Mouse (Mus musculus) MEL (cell line): ENCODE results near the gene Asic5. TPM values are rescaled to one million over a fixed set of nuclear protein-coding genes. Genes with fewer than 3 reads are reported as not detected.
A peak's percentile ranks its signal among the peaks of the same experiment; 100 is the strongest.

Source experiments
- DNase-seq: peaks from one replicate; pipeline ENCODE4 v3.0.0; 2011; ENCODE audit warnings: low read depth, low spot score
- H3K27ac ChIP-seq: 2 replicates; pipeline ENCODE4 v1.5.1; 2012; ENCODE audit warnings: low read depth, mild to moderate bottlenecking, control low read depth, low read length, moderate library complexity; ENCODE audit not compliant: control insufficient read depth
- H3K27me3 ChIP-seq, 2 experiments: fragments of 150-350 bp in 1 of 2; sonication (generic) in 1 of 2; 2 replicates each; pipeline ENCODE4 v1.6.1; 2012; ENCODE audit warnings: low read length in 2 of 2, mild to moderate bottlenecking in 2 of 2, improper control_type of control experiment in 1 of 2, moderate library complexity in 1 of 2; ENCODE audit not compliant: insufficient read depth in 2 of 2, control insufficient read depth in 1 of 2
- H3K36me3 ChIP-seq, 2 experiments: 2 replicates each; pipeline ENCODE4 v1.6.1; 2012 to 2014; ENCODE audit warnings: low read length in 2 of 2, improper control_type of control experiment in 1 of 2, inconsistent platforms in 1 of 2, mild to moderate bottlenecking in 1 of 2; ENCODE audit not compliant: insufficient read depth in 2 of 2, control insufficient read depth in 1 of 2
- H3K4me1 ChIP-seq, 2 experiments: fragments of 150-350 bp in 1 of 2; sonication (generic) in 1 of 2; 2 replicates each; pipeline ENCODE4 v1.6.1; 2012; ENCODE audit warnings: low read length in 2 of 2, improper control_type of control experiment in 1 of 2, mild to moderate bottlenecking in 1 of 2; ENCODE audit not compliant: insufficient read depth in 2 of 2, control insufficient read depth in 1 of 2
- H3K4me3 ChIP-seq, 2 experiments: fragments of 150-350 bp in 1 of 2; sonication (generic) in 1 of 2; 2 replicates each; pipeline ENCODE4 v1.5.1; 2012; ENCODE audit warnings: low read depth in 2 of 2, low read length in 2 of 2, mild to moderate bottlenecking in 2 of 2, moderate library complexity in 2 of 2, control low read depth in 1 of 2, improper control_type of control experiment in 1 of 2; ENCODE audit not compliant: control insufficient read depth in 1 of 2, insufficient read depth in 1 of 2
- H3K79me2 ChIP-seq: 2 replicates; pipeline ENCODE4 v1.6.1; 2012; ENCODE audit warnings: mild to moderate bottlenecking, low read length, moderate library complexity; ENCODE audit not compliant: control insufficient read depth, poor library complexity, insufficient read depth
- H3K9ac ChIP-seq: 2 replicates; pipeline ENCODE4 v1.6.1; 2012; ENCODE audit warnings: low read depth, mild to moderate bottlenecking, control low read depth, low read length, moderate library complexity; ENCODE audit not compliant: control insufficient read depth, poor library complexity, severe bottlenecking
- H3K9me3 ChIP-seq: fragments of 150-350 bp; sonication (generic); replicated peaks from 2 replicates; pipeline ENCODE4 v1.6.1; 2012; ENCODE audit warnings: mild to moderate bottlenecking, low read length, improper control_type of control experiment, moderate library complexity; ENCODE audit not compliant: insufficient read depth
- ELF1 ChIP-seq: IDR thresholded peaks from 2 replicates; pipeline ENCODE4 v1.6.1; 2014; ENCODE audit warnings: low read depth, mild to moderate bottlenecking, inconsistent platforms, low read length, improper control_type of control experiment, moderate library complexity
- ETS1 ChIP-seq: IDR thresholded peaks from 2 replicates; pipeline ENCODE4 v1.6.1; 2012; ENCODE audit warnings: low read depth, mild to moderate bottlenecking, inconsistent platforms, low read length, improper control_type of control experiment, moderate library complexity
- GABPA ChIP-seq: IDR thresholded peaks from 2 replicates; pipeline ENCODE4 v1.6.1; 2012; ENCODE audit warnings: low read depth, mild to moderate bottlenecking, inconsistent platforms, low read length, improper control_type of control experiment, moderate library complexity
- HCFC1 ChIP-seq: IDR thresholded peaks from 2 replicates; pipeline ENCODE4 v1.6.1; 2012; ENCODE audit warnings: low read depth, mild to moderate bottlenecking, inconsistent platforms, low read length, improper control_type of control experiment, moderate library complexity
- JUND ChIP-seq: IDR thresholded peaks from 2 replicates; pipeline ENCODE4 v1.6.1; 2011; ENCODE audit warnings: low read depth, mild to moderate bottlenecking, improper control_type of control experiment, low read length
- KAT2A ChIP-seq: conservative IDR thresholded peaks from 2 replicates; pipeline ENCODE4 v1.6.1; 2012; ENCODE audit warnings: low read depth, low read length, improper control_type of control experiment, inconsistent platforms
- MAX ChIP-seq: IDR thresholded peaks from 2 replicates; pipeline ENCODE4 v1.6.1; 2011; ENCODE audit warnings: low read length, improper control_type of control experiment
- MAZ ChIP-seq: IDR thresholded peaks from 2 replicates; pipeline ENCODE4 v1.6.1; 2012; ENCODE audit warnings: low read depth, mild to moderate bottlenecking, inconsistent platforms, low read length, improper control_type of control experiment
- MXI1 ChIP-seq: IDR thresholded peaks from 2 replicates; pipeline ENCODE4 v1.6.1; 2011; ENCODE audit warnings: mild to moderate bottlenecking, low read depth, low read length, improper control_type of control experiment
- MYB ChIP-seq: IDR thresholded peaks from 2 replicates; pipeline ENCODE4 v1.6.1; 2011; ENCODE audit warnings: mild to moderate bottlenecking, low read depth, low read length, improper control_type of control experiment
- MYC ChIP-seq: IDR thresholded peaks from 2 replicates; pipeline ENCODE4 v1.6.1; 2011; ENCODE audit warnings: low read depth, mild to moderate bottlenecking, low read length, improper control_type of control experiment, moderate library complexity
- NELFE ChIP-seq: IDR thresholded peaks from 2 replicates; pipeline ENCODE4 v1.6.1; 2011; ENCODE audit warnings: low read depth, low read length, improper control_type of control experiment
- NRF1 ChIP-seq: IDR thresholded peaks from 2 replicates; pipeline ENCODE4 v1.6.1; 2014; ENCODE audit warnings: low read depth, mild to moderate bottlenecking, inconsistent platforms, low read length, improper control_type of control experiment, moderate library complexity; ENCODE audit not compliant: poor library complexity, insufficient read depth, severe bottlenecking
- POLR2A ChIP-seq, 2 experiments: IDR thresholded peaks; 2 replicates each; pipeline ENCODE4 v1.6.1; 2011 to 2012; ENCODE audit warnings: low read length in 2 of 2, mild to moderate bottlenecking in 2 of 2, control low read depth in 1 of 2, improper control_type of control experiment in 1 of 2, low read depth in 1 of 2, moderate library complexity in 1 of 2; ENCODE audit not compliant: control insufficient read depth in 1 of 2, insufficient read depth in 1 of 2, poor library complexity in 1 of 2
- POLR2AphosphoS2 ChIP-seq: IDR thresholded peaks from 2 replicates; pipeline ENCODE4 v1.6.1; 2011; ENCODE audit warnings: low read length, improper control_type of control experiment
- RAD21 ChIP-seq: IDR thresholded peaks from 2 replicates; pipeline ENCODE4 v1.6.1; 2011; ENCODE audit warnings: mild to moderate bottlenecking, low read depth, low read length, improper control_type of control experiment
- SIN3A ChIP-seq: IDR thresholded peaks from 2 replicates; pipeline ENCODE4 v1.6.1; 2012; ENCODE audit warnings: low read length, improper control_type of control experiment, inconsistent platforms
- TAL1 ChIP-seq: IDR thresholded peaks from 2 replicates; pipeline ENCODE4 v1.6.1; 2012; ENCODE audit warnings: mild to moderate bottlenecking, inconsistent platforms, low read length, moderate library complexity, mixed read lengths
- TBP ChIP-seq: IDR thresholded peaks from 2 replicates; pipeline ENCODE4 v1.8.0; 2011; ENCODE audit warnings: low read depth, low read length, improper control_type of control experiment
- TCF12 ChIP-seq: IDR thresholded peaks from 2 replicates; pipeline ENCODE4 v1.6.1; 2014; ENCODE audit warnings: low read depth, mild to moderate bottlenecking, inconsistent platforms, low read length, improper control_type of control experiment, moderate library complexity
- UBTF ChIP-seq: IDR thresholded peaks from 2 replicates; pipeline ENCODE4 v1.6.1; 2012; ENCODE audit warnings: low read depth, mild to moderate bottlenecking, inconsistent platforms, low read length, improper control_type of control experiment, moderate library complexity, borderline replicate concordance; ENCODE audit not compliant: insufficient read depth
- USF1 ChIP-seq: IDR thresholded peaks from 2 replicates; pipeline ENCODE4 v1.6.1; 2014; ENCODE audit warnings: low read depth, mild to moderate bottlenecking, inconsistent platforms, low read length, improper control_type of control experiment, moderate library complexity
- USF2 ChIP-seq, 2 experiments: IDR thresholded peaks; 2 replicates each; pipeline ENCODE4 v1.6.1; 2011 to 2012; ENCODE audit warnings: improper control_type of control experiment in 2 of 2, low read length in 2 of 2, borderline replicate concordance in 1 of 2, inconsistent platforms in 1 of 2, low read depth in 1 of 2, mild to moderate bottlenecking in 1 of 2; ENCODE audit not compliant: insufficient read depth in 1 of 2
- ZMIZ1 ChIP-seq: IDR thresholded peaks from 2 replicates; pipeline ENCODE4 v1.6.1; 2012; ENCODE audit warnings: low read depth, mild to moderate bottlenecking, inconsistent platforms, low read length, improper control_type of control experiment, moderate library complexity
- polyA plus RNA-seq, 2 experiments: library from polyadenylated mRNA; stranded (reverse) in 1 of 2; unstranded in 1 of 2; fragments of >175 nt in 1 of 2; fragments of >200 nt in 1 of 2; gene quantifications; 2 replicates each; pipeline versions ENCODE4 v1.2.1 to v1.2.4; 2012; ENCODE audit warnings: low replicate concordance in 2 of 2, low read depth in 1 of 2; ENCODE audit not compliant: insufficient read length in 2 of 2, insufficient read depth in 1 of 2, missing spikeins in 1 of 2
- total RNA-seq: library from RNA; depleted of rRNA; stranded (reverse); fragments of 300-350 nt; gene quantifications from 2 replicates; pipeline ENCODE4 v1.2.3, GENCODE M21; 2012

The Asic5 gene
- total and polyA plus RNA-seq, 3 experiments: not detected

DNA sequence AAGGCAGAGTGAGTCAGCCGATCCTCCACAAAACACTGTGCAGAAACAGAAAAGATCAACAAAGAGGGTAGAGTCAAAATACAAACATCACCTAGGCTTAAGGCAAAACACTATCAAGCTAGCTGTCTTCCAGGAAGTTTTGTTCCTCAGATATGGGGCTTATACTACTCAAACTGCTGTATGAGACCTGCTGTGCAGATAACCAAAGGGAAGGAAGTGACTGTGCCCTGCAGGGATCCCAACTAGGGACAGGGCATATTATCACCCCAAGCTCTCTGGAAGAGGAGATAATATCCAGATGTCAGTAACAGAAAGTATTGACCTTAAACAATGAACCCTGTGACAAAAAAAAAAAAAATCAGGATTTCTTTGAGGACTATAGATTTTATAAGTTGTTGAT is 33.0 kb upstream of the Asic5 start:
- H3K9me3 ChIP-seq: no peaks in the 10 kb centered on the region
- no peaks in the 10 kb centered on the region for H3K36me3 ChIP-seq

DNA sequence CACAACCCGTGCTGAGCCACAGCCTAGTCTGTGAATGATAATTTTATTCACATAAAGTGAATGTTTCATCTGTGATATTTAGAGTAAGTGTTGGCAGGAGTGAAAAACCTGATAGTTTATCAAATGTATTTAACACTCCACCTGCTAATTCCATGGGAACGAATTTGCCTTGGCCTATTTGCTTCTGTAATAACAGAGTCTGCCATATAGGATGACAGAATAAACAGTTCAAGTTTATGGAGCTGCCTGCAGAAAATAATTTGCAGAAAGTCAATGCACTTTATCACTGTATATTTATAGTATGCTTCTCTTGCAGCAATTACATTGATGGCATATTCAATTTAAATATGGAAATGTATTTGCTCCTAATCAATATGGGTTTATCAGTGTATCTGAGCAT is 30.3 kb upstream of the Asic5 start:
- Histone ChIP-seq H3K79me2 (no peaks in the 10 kb centered on the region), H3K9me3 (no peaks in the 10 kb centered on the region), H3K9ac (no peak overlapping the region), H3K36me3 (no peaks in the 10 kb centered on the region), H3K27ac (no peak overlapping the region), H3K4me1 (no peaks in the 10 kb centered on the region), H3K27me3 (no peaks in the 10 kb centered on the region), H3K4me3 (no peak overlapping the region)
- DNase-seq: no peak
- TF ChIP-seq MXI1 (no peak), HCFC1 (no peak), MAZ (no peak), NELFE (no peak), NRF1 (no peak), KAT2A (no peak), POLR2A (IDR thresholded peaks at IDR 0.05; ENCODE audit: control insufficient read depth in 1 of 2, insufficient read depth in 1 of 2, low read depth in 1 of 2, low read length in 2 of 2, poor library complexity in 1 of 2) (no peak)

More for the DNA sequence above, 33.0 kb upstream of the Asic5 start:
- no peak overlapping the region for H3K9ac ChIP-seq
- TF ChIP-seq POLR2A (IDR thresholded peaks at IDR 0.05; ENCODE audit: control insufficient read depth in 1 of 2, insufficient read depth in 1 of 2, low read depth in 1 of 2, low read length in 2 of 2, poor library complexity in 1 of 2) (no peak), TCF12 (0 out of 2 replicates have a peak, but pooled peaks have one; percentile 5)
- TF ChIP-seq, all 39 proteins: peak for 1
- Histone ChIP-seq H3K27ac (no peak overlapping the region), H3K79me2 (no peaks in the 10 kb centered on the region), H3K27me3 (no peaks in the 10 kb centered on the region), H3K4me1 (no peaks in the 10 kb centered on the region), H3K4me3 (no peak overlapping the region)
- DNase-seq: no peak

DNA sequence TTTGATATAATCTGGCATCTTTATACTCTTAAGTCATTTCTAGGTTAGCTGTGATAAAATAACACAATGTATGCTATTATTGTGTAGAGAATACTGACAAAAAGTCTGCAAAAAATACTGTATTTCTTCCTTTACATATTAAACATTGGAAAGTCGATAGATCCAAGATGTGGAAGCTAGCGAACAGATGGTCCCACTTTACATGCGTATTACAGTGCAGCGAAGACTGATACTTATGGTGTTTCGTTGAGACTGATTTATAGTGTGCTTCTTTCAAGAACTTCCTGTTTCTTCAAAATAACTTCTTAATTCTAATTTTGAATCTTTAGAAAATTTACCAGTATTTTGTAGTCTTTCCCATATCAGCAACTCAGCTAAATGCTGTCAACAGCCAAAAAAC is 24.6 kb upstream of the Asic5 start:
- TF ChIP-seq ETS1: no peak
- no peak for TF ChIP-seq UBTF
- TF ChIP-seq USF2 (IDR thresholded peaks at IDR 0.05; ENCODE audit: borderline replicate concordance in 1 of 2, insufficient read depth in 1 of 2, low read depth in 1 of 2, low read length in 2 of 2): no peak
- no peak for TF ChIP-seq TAL1
- no peak for TF ChIP-seq GABPA
- TF ChIP-seq JUND: no peak
- no peak for TF ChIP-seq MAZ
- no peak for TF ChIP-seq SIN3A
- no peak for TF ChIP-seq MAX
- no peak for TF ChIP-seq MYB
- no peak for TF ChIP-seq ZMIZ1
- TF ChIP-seq KAT2A: no peak
- no peak for TF ChIP-seq MYC
- no peak for TF ChIP-seq RAD21
- TF ChIP-seq POLR2AphosphoS2: no peak
- no peak for TF ChIP-seq TCF12
- TF ChIP-seq HCFC1: no peak
- no peak for TF ChIP-seq TBP
- TF ChIP-seq ELF1: no peak
- no peak for TF ChIP-seq USF1
- H3K27ac ChIP-seq: no peak overlapping the region
- H3K36me3 ChIP-seq: no peaks in the 10 kb centered on the region
- no peak overlapping the region for H3K9ac ChIP-seq
- H3K79me2 ChIP-seq: no peaks in the 10 kb centered on the region
- no peak overlapping the region for H3K4me3 ChIP-seq
- H3K4me1 ChIP-seq: no peaks in the 10 kb centered on the region
- no peaks in the 10 kb centered on the region for H3K27me3 ChIP-seq
- no peak for DNase-seq
- no peaks in the 10 kb centered on the region for H3K9me3 ChIP-seq
